In the genomic region with DNA sequence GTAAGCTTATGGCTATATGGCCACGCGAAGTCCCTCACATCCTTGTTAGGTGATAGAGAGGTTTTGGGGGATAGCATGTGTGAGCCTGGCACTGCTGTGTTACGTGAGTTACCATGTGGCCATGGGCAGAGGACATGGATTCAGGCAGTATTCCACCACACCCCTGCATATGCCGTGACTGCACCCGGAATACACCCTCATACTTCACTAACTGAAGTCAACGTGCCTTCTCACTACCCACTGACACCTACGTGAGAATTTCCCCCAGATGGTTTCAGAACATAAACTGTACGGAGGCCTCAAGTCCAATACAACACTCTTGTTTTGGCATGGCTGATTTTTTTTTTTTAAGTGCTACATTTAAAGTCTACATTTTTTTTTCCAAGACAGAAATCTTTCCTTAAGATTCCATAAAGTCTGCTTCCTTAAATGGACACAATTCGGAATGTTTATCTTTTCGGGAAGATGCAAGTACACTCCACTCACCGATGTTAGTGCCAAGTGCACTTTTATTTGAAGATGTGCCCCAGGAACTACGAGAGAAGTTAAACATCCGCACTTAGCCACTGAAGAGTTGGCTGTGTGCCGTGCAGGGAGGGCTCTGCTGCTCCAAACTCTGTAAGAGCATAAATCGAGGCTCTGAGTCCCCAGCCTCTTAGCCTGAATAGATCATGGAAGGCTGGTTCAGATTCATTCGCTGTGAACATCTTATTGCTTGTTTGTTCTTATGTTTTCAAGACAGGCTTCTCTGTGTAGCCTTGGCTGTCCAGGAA, we compare ENCODE assay signal across 23 mouse cellular contexts. TPM values are rescaled to one million over a fixed set of nuclear protein-coding genes. Genes with fewer than 3 reads are reported as not detected.
DNase-seq lines count a peak whose midpoint lies in the region; ATAC-seq and TF ChIP-seq lines count a peak whose summit lies in the region.
"Had no signal": no experiment of that assay in that cellular context is flagged by ENCODE, and none has a peak within 500 bp of the region (broad histone marks: within the 10 kb centered on the region; RNA-seq: fewer than 3 reads in every experiment).

No protein-coding gene starts in this region.

- WGBS in intestine, postnatal 0 days, result 61% methylated on average over 16 of the region's 16 CpGs

- H3K27me3 ChIP-seq in intestine, postnatal 0 days (replicated peaks; ENCODE audit: control insufficient read depth, insufficient read depth, low read length), result 0 out of 2 replicates have a peak, but pooled peaks cover 3% of the 10 kb centered on the region
- H3K27me3 ChIP-seq: limb, embryonic 12.5 days had no signal

- peak overlapping the region; percentile 54; the same call in 1 of the 2 replicates for H3K27ac ChIP-seq in intestine, postnatal 0 days (ENCODE audit: low read depth, low read length)
- H3K27ac ChIP-seq: forebrain, embryonic 10.5 days; heart, adult 2 months; hindbrain, embryonic 10.5 days; hindbrain, postnatal 0 days; limb, embryonic 12.5 days; liver, embryonic 13.5 days; midbrain, embryonic 12.5 days; neural tube, embryonic 12.5 days had no signal

- no peak for TF ChIP-seq CTCF in intestine, postnatal 0 days (IDR thresholded peaks at IDR 0.05; ENCODE audit: low read depth)

- H3K9me3 ChIP-seq in intestine, postnatal 0 days (ENCODE audit: control insufficient read depth), result no peaks in the 10 kb centered on the region
- H3K9me3 ChIP-seq: forebrain, embryonic 10.5 days; G1E; hindbrain, embryonic 10.5 days; limb, embryonic 12.5 days; liver, embryonic 13.5 days; midbrain, embryonic 12.5 days; neural tube, embryonic 12.5 days had no signal

- no peak for ATAC-seq in intestine, postnatal 0 days
- ATAC-seq: hindbrain, postnatal 0 days had no signal

- no peak overlapping the region for H3K9ac ChIP-seq in intestine, postnatal 0 days (ENCODE audit: low read depth, low read length)
- H3K9ac ChIP-seq: limb, embryonic 12.5 days; liver, embryonic 13.5 days; midbrain, embryonic 12.5 days; neural tube, embryonic 12.5 days had no signal

- H3K4me2 ChIP-seq in intestine, postnatal 0 days (replicated peaks; ENCODE audit: low read depth), result no peak overlapping the region
- H3K4me2 ChIP-seq: limb, embryonic 12.5 days; liver, embryonic 13.5 days; midbrain, embryonic 12.5 days; neural tube, embryonic 12.5 days had no signal

- DNase-seq in frontal cortex, postnatal 36 days (ENCODE audit: low spot score in 2 of 2), result peak; percentile 12 to 15
- no peak for DNase-seq in frontal cortex, postnatal 10 days (ENCODE audit: low spot score in 2 of 2)
- peak; percentile 55 for DNase-seq in lung, postnatal 36 days
- DNase-seq in telencephalon, adult 2 months (ENCODE audit: low read depth, low spot score), result peak; percentile 40
- DNase-seq in embryo, embryonic 10 days (ENCODE audit: low spot score), result no peak
- no peak for DNase-seq in layer of hippocampus, postnatal 36 days
- DNase-seq: adrenal gland, postnatal 14 days; cerebellum, adult 11-12 months; cerebellum, postnatal 25 days; gastrocnemius, postnatal 25 days; heart, adult 2 months; kidney, postnatal 4 days; liver, embryonic 13.5 days; right cerebral cortex, postnatal 4 days; thymus, adult 2 months had no signal

- H3K4me1 ChIP-seq in intestine, postnatal 0 days (replicated peaks; ENCODE audit: control insufficient read depth, insufficient read depth, low read length), result no peaks in the 10 kb centered on the region

- H3K4me3 ChIP-seq in intestine, postnatal 0 days (ENCODE audit: low read depth, low read length), result no peak overlapping the region
- H3K4me3 ChIP-seq: forebrain, embryonic 10.5 days; heart, adult 2 months; hindbrain, embryonic 10.5 days; limb, embryonic 12.5 days; liver, embryonic 13.5 days; midbrain, embryonic 12.5 days; neural tube, embryonic 12.5 days had no signal

- no peaks in the 10 kb centered on the region for H3K36me3 ChIP-seq in intestine, postnatal 0 days (ENCODE audit: control insufficient read depth, insufficient read depth)
- H3K36me3 ChIP-seq: forebrain, embryonic 10.5 days; G1E; hindbrain, embryonic 10.5 days; limb, embryonic 12.5 days; liver, embryonic 13.5 days; midbrain, embryonic 12.5 days; neural tube, embryonic 12.5 days had no signal

RNA-seq across cellular contexts. Expression of a gene that starts 26.3 kb away (rescaled TPM):
- polyA plus RNA-seq in intestine, postnatal 0 days (2015; fragmentation: Nextera tagmentation; extraction: Ambion mirVana), result 32.5 and 33.4 TPM in 2 replicates
- total RNA-seq in layer of hippocampus, postnatal 36 days (2021), result 1 to 10 TPM; 6.3 to 6.7 TPM

Comparison
In these comparisons a context has a peak if more than half of its experiments do, and no peak if none do; other contexts are left out.
1. DNase-seq: peak in frontal cortex, postnatal 36 days (2 of 2), lung, postnatal 36 days (single experiment) and telencephalon, adult 2 months (single experiment); none in frontal cortex, postnatal 10 days (0 of 2), embryo, embryonic 10 days (single experiment) and layer of hippocampus, postnatal 36 days (0 of 2).